Mouse (Mus musculus) gastrocnemius, postnatal 14 days (tissue): Measurements from ENCODE around the gene Wdr72. TPM values are rescaled to one million over a fixed set of nuclear protein-coding genes. Genes with fewer than 3 reads are reported as not detected.

ENCODE experiments used
- DNase-seq: peaks from one replicate; pipeline ENCODE4 v3.0.0; 2021; ENCODE audit warnings: mixed read lengths
- intact Hi-C: fragments of 180-260 bp; cut with DNase I; formaldehyde crosslinking; loops from one replicate; pipeline ENCODE4 v1.15.1; 2025; ENCODE audit warnings: low total_unique reads
- long read RNA-seq, 2 experiments: library from polyadenylated mRNA; stranded (forward); transcript quantifications; one replicate each; pipeline ENCODE4 v2.0.0; 2021
- total RNA-seq, 2 experiments: library from RNA; stranded (reverse); gene quantifications; 2 replicates each; pipeline ENCODE4 v1.2.3; 2021

Wdr72 gene
- total RNA-seq = not detected
- long read RNA-seq, experiment 1 = 0 reads
- long read RNA-seq, experiment 2 = 0 reads

DNA sequence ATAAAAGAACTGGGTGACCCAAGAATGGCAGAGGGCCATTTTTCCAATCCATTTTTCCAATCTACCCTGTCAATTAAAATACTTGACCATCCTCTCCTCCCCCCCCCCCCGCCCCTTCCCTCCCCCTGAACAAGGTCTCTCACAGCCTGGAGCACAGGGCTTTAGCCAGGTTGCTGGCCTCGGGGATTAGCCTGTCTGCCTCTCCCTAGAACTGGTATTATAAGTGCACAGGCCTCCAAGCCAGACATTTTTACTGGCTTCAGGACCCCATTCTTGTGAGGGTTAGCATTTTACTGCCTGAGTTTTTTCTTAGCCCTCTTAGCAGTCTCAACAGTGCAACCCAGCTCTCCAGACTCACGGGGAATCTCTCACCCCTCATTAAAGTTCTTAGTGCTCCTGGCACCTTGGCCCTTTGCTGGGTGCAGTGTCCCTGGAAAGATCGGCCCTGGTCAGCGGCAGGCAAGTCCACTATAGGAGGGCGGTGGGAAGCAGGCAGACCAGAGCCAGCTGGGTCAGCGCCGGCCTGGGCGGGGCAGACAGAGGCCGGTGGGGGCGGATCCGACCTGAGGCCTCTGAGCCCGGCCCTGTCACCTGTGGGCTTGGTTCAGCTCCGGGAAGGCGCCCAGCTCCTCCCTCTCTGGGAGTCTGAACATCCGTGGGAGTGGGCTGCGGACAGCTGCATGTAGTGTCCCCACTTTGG lies at the start of gene Wdr72:
Wdr72 (plus strand) TSS at position 596 of the 700 bp plus-strand sequence.
- no peak for DNase-seq
- intact Hi-C loops = no loop called here

DNA sequence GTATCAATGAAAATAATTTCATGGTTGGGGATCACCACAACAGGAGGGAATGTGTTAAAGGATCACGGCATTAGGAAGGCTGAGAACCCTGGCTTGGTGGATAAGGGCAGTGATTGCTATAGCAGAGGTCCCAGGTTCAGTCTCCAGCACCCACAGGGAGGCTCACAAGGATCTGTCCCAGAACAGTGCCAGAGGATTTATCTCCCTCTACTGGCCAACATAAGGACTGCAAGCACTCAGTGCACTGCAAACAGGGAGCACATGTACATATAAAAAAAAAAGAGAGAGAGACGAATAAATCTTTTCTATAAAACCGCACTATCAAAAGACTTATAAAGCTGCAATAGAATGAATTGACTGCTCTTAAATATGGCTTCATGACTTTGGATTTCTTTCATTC lies 43.9 kb upstream of the Wdr72 start:
- intact Hi-C loops = no loop called here
- DNase-seq = no peak

DNA sequence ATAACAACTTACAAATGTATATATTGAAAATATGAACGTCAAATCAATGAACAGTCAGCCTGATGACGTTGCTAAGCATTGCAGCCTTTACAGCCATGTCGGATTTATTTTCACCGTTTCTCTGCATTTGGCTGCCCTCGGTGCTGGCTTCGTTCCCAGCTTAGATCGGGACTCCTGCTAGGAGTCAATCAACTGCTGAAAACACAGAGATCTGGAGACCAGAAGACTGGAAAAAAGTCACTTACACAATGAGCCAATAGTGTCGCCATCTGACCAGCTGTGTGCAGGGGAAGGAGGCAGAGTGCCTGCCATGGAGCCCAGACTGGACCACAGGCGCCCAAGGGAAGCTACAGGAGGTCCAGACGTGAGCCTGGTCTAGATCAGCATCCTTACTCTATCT lies 43.4 kb upstream of the Wdr72 start:
- intact Hi-C loops = no loop called here
- DNase-seq = no peak

DNA sequence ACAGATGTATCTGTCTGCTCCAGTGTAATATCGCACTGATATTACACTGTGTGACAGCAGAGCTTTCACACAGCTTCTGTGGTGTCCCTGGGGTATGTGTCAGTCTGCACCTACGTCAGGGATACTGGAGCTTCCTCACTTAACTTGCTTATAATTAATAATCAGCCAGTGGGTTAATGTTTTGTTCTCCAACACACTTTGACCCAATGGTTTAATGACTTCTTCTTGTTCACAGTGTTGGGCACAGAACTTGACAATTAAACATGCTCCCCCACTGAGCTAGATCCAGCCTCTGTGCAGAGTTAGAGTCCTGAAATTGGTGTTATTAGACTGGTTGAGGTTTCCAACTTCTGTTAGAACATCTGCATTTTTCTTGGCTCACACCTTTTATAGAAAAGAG lies 34.2 kb upstream of the Wdr72 start:
- DNase-seq = no peak
- intact Hi-C loops = no loop called here

DNA sequence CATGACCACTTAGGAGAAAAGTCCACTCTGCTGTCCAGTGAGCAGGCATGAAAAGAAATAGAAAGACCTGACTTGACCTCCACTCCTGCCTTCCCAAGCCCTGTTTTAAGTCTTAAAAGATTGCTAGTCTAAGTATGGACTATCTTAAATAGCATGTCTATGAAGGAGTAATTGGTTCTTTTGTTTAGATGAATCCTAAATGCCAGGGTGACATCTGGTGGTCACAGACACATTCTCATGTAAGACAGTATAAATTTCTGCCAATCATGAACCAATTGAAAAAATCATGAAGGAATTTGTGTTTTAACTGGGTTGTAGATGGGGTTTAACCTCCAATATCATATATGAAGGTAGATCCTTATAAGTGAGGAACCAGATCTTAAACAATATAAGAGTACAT lies 31.7 kb upstream of the Wdr72 start:
- intact Hi-C loops = no loop called here
- DNase-seq = no peak

DNA sequence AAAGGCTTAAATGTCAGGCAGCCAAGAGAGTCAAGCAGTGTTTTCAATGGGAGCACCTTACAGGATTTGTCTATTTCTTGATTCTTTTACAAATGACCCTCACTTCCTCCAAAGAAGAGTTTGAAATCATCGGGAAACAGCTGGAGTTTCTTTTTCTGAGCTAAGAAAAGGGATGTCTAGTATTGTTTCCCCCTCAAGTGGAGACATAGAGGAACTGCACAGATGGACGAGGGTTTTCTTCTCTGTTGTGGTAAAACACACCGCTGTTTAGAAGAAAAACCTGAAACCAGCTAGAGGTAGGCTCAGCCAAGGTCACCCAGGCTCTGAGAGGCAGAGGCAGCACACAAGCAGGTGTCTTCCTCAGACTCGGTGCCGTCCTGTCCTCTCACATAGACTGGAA lies 29.9 kb upstream of the Wdr72 start:
- intact Hi-C loops = no loop called here

DNA sequence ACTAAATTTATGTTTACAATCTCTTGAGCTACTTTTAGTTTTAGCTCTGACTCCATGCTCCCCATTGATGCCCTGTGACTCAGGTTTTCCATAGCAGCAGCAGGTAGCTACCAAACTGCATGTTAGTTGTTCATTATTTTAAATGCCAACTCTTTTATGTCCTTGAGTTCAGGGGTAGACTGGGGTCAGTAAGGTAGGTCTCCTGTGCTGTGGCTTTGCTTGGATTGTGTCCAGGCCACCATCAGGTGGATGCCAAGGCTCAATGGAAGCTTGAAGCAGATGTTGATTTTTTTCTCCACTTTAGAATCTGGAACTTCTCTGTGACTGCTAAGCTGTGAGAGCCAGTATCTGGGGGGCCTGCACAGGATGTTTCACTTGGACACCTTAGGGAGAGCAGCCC lies 8.6 kb upstream of the Wdr72 start:
- DNase-seq = no peak
- intact Hi-C loops = no loop called here

More for the DNA sequence above, 29.9 kb upstream of the Wdr72 start:
- no peak for DNase-seq

DNA sequence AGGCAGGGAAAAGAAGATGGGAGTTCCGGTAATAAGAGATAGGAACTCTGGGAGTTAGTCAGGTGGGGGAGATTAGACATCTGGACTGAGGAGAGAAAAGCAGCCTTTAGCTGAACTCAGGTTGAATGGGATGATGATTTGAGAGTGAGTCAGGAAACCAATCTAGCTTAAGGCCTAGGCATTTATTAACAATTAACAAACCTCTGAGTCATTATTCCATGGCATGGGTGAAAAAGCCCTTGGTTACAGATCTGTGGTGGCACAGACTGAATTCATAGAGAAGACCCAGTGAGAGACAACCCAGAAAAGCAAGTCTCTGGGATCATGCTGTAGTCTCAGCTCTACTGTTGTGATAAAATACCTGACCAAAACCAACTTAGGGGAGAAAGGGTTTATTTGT lies 7.5 kb upstream of the Wdr72 start:
- intact Hi-C loops = no loop called here
- DNase-seq = no peak

DNA sequence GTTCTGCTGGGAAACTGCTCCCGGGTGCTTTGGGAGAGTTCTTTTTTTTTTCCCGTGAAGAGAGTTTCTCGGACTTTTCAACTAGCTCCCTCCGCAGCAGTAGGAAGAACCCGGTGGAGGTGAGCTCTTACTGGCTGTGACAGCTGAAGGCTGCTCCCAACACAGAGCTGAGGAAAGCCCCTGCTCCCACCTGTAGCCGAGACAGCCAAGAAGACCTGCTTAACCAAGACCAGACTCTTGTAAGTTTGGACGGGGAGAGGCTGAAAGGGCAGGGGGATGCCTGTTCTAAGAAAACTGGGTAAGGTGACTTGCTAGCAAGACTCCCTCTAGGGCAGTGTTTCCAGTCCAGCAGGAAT lies 283 bp downstream of the Wdr72 start:
- intact Hi-C loops = no loop called here
- no peak for DNase-seq

DNA sequence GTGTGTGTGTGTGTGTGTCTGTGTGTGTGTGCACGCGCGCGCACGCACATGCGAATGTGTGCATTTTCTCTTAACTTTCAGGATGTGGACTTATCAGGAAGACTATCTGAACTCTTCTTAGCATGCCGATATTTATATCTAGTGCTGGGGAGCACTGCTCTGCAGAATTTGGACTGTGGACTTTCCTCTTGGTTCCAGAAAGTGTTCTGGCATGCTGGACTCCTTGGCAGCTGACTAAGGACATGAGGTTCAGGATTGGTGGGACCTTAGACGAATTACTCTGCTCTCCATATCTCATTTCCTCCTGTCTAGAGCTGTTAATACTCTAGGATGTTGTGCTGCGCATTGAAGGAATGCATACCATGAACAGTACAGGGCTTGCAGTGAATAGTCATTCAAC lies 2.4 kb downstream of the Wdr72 start:
- intact Hi-C loops = no loop called here
- no peak for DNase-seq

DNA sequence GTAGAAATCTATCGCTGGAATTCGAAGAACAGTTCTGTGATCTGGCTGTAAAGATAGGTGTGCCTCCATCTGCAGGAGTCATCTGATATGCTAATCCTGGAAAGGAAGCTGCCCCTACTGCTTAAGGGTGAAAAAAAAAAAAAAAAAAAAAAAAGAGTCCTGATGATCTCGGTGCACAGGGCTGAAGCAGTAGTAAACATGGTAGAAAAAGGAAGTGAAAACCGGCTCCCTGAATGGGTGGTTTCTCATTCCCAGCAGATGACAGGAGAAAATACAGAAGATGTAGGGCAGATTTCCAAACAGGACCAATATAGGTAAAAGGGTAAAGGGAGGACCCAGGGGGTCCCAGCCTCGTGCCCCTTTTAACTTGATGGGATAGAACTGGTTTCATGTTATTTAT lies 16.1 kb downstream of the Wdr72 start:
- DNase-seq = no peak
- intact Hi-C loops = no loop called here

DNA sequence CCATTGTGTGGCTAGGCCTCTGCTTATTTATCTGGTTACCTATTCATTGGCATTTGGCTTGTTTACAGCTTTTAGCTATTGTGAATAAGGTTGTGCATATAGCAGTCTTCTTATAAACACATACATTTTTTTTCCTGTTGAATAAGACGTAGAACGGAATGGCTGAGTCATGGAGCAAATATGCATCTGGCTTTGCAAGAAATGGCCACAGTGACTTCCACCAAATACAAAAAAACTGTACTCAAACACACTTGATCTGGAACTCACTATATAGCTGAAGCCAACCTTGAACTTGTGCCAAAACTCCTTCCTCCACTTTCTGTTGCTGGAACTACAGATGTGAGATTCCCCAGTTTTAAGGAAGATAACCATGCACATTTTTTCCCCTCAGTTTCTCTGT lies 23.9 kb downstream of the Wdr72 start:
- intact Hi-C loops = no loop called here
- DNase-seq = no peak

DNA sequence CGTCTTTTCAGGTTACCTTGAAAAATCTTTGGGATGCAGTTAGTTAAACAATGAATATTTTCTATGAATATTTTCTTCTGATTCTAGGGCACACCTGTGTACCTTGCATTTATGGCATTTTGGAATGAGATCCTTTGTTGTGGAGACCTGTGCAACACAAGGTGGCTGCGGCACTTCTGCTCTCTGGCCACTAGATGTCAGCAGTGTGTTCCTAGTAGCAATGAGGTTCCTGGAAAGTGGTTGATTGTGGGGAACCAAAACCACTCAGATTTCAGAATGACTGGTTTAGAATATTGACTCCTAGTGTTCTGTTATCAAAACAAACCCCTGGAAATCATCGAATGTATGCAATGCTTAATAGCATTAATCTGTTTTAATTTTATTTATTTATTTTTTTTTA lies 31.7 kb downstream of the Wdr72 start:
- DNase-seq = no peak
- intact Hi-C loops = loop anchor here (10.0 kb wide), 1 partner anchor 723 kb away; the partner anchor contains the start of gene Onecut1

DNA sequence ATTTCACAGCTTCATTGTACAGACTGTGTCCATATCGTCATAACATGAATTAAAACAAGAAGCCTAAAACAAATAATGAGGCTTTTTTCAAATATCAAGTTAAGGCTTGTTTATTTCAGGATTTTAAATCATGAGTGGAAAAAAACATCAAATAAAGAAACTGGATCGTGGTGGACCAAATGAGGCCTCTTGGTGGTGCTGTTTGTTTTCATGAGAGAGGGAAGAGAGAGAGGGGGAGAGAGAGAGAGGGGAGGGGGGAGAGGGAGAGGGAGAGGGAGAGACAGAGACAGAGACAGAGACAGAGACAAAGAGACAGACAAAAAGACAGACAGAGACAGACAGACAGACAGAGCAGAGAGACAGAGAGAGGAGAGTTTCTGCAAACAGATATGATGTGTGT lies 32.5 kb downstream of the Wdr72 start:
- no peak for DNase-seq
- intact Hi-C loops = loop anchor here (10.0 kb wide), 1 partner anchor 722 kb away; the partner anchor contains the start of gene Onecut1

DNA sequence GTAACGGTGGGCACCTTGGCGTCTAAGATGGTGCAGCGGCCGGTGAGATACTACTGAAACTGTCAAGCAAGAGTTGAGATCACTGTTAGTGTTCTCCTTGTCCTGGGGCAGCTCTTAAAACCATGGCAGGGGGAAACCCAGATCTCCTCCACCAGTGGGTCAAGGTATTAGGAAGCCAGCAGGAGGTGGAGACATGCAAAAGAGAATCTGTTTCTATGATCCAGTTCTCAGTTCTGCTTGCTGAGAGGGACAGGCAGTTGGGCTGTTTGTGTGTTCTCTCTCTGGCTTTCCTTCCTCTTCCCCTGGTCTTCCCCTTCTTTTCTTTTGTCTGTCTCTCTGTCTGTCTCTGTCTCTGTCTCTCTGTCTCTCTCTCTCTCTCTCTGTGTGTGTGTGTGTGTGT lies 35.0 kb downstream of the Wdr72 start:
- intact Hi-C loops = loop anchor here (10.0 kb wide), 1 partner anchor 720 kb away; the partner anchor contains the start of gene Onecut1
- no peak for DNase-seq

DNA sequence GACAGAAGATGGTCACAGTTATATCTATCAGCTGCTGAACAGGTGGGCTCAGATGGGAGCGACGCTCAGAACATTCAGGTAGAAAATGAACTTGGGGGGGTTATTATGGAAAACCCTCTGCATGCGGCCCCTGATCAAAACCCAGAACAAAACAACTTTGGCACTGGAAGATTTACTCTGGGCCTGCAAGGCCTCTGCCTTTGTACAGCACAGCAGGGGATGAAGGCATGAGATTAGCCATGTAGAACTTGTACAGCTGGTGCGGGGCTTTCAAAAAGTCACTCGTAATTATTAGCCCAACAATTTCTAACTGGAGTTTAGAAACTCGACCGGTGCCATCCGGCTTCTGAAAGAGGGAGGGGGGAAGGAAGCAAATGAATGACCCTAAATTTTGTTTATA lies 38.1 kb downstream of the Wdr72 start:
- intact Hi-C loops = loop anchor here (10.0 kb wide), 1 partner anchor 716 kb away; the partner anchor contains the start of gene Onecut1
- DNase-seq = no peak

DNA sequence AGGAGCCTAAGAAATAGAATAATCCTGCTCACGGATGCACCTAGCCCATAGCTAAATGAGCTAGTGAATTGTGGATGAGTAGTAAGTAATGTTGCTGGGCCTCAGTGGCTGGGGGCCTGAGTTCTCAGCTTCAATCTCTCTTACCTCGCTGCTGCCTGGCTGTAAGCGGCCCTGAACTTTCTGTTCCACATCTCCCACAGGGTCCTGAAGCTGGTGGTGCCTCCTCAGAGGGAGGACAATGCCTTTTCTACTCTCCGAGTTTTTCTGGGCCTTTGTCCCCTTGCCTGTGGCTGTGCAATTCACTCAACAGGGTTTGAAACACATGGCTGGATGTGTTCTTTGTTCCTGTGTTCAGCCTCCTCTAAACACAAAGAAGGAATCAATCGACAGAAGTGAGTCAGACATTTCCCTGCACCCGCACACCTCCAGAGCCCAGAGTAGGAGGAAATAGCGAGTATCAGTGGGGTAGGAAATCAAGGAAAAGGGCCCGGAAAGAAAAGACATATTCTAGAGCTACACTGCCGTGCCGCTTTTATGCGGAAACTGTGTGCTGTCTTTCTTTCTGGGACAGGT lies 50.3 kb downstream of the Wdr72 start:
- intact Hi-C loops = no loop called here
- DNase-seq = no peak

DNA sequence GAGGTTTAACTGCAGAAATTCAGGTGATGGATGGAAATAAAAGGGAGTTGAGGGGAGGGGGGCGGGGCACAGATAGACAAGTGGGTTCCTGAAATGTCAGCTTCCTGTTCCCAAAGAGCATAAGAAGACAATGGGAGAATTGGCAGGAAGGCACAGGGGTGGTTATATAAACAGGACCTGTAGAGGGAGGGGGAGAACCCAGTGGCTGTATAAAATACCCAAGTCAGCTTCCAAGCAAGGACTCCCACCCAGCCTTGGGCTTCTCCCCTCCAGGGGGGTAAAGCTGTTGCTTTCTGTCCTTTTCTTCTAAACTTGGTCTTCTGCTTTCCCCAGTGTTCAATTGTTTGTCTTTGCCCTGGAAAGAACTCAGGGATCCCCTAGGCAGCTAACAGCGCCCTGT lies 55.5 kb downstream of the Wdr72 start:
- DNase-seq = no peak
- intact Hi-C loops = no loop called here

DNA sequence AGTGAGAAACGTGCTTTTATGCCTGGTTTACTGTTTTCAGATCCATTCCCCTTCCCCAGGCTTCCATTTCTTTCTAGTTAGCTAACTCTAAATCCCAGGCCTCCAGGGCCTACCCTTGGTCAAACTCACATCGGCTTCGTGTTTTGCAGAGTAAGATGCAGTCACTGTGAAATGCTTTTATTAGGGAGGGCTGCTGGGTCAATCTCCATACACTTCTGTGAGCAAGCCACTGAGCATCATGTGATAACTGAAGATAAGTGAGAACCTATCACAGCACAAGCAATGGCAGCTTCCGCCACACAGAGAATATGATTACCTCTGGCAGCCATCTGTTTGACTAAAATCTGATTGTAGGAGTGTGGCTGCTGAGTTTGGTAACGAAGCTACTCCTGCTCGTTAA lies 59.7 kb downstream of the Wdr72 start:
- intact Hi-C loops = no loop called here
- no peak for DNase-seq

DNA sequence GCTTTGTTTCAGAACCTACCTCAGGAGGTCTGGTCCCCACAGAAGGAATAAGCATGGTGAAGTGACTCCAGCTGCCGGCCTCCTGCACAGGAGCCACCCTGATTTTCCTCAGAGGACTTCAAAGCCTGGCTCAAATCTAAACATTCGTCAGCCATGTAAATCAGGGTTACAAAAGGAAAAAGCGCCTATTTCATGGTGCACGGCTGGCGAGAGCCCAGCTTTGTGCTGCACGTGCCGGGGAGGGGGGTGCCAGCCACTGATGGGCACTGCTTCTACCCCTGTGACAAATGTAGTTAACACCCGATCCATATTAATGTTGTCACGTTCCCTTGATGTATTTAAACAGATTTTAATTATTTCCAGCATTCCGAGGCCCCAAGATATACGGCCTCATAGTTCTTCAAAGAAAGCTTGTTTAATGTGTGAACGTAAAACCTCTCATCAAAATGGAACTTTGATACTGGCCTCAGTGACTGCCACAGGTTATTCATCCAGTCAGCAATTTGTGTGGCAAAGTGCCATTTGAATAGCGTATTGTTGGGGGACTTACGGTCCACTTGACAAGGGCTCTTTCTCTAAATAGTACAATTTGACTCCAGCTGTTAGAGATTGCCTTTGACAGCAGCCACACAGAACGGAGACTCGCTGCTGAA lies 76.7 kb downstream of the Wdr72 start:
- intact Hi-C loops = no loop called here
- DNase-seq = no peak
